Mouse (Mus musculus) embryonic facial prominence, embryonic 13.5 days (tissue): ENCODE results near the gene Ntng2. TPM values are rescaled to one million over a fixed set of nuclear protein-coding genes. Genes with fewer than 3 reads are reported as not detected.

Source experiments
- ATAC-seq: fragments of 200-750 bp; cut with Nextera tagmentation; 2 replicates; pipeline ENCODE4 v1.8.0; 2017; ENCODE audit warnings: low read depth; ENCODE audit not compliant: insufficient number of reproducible peaks, insufficient read depth, low FRiP score, low TSS enrichment
- H3K27ac ChIP-seq: fragments of 300-500 bp; sonication (generic); 2 replicates; pipeline ENCODE4 v1.5.1; 2015; ENCODE audit warnings: moderate library complexity, mild to moderate bottlenecking, inconsistent platforms
- H3K27me3 ChIP-seq: fragments of 300-500 bp; sonication (generic); 2 replicates; pipeline ENCODE4 v1.6.1; 2015; ENCODE audit warnings: mild to moderate bottlenecking, inconsistent platforms
- H3K36me3 ChIP-seq: fragments of 300-500 bp; sonication (generic); 2 replicates; pipeline ENCODE4 v1.6.1; 2015; ENCODE audit warnings: mild to moderate bottlenecking, inconsistent platforms
- H3K4me1 ChIP-seq: fragments of 300-500 bp; sonication (generic); 2 replicates; pipeline ENCODE4 v1.6.1; 2015; ENCODE audit warnings: inconsistent platforms
- H3K4me2 ChIP-seq: fragments of 300-500 bp; sonication (generic); 2 replicates; pipeline ENCODE4 v1.6.1; 2015; ENCODE audit warnings: moderate library complexity, mild to moderate bottlenecking, inconsistent platforms
- H3K4me3 ChIP-seq: fragments of 300-500 bp; sonication (generic); 2 replicates; pipeline ENCODE4 v1.5.1; 2015; ENCODE audit warnings: mild to moderate bottlenecking, inconsistent platforms
- H3K9ac ChIP-seq: fragments of 300-500 bp; sonication (generic); 2 replicates; pipeline ENCODE4 v1.6.1; 2015; ENCODE audit warnings: mild to moderate bottlenecking, inconsistent platforms
- H3K9me3 ChIP-seq: fragments of 300-500 bp; sonication (generic); 2 replicates; pipeline ENCODE4 v1.6.1; 2016; ENCODE audit warnings: inconsistent platforms
- WGBS: fragments of 180-500 bp; shearing (Covaris S2); methylation state at CpG from one replicate; pipeline ENCODE4 v1.1.7; 2015; ENCODE audit warnings: mixed read lengths; 5-methylcytosine and 5-hydroxymethylcytosine counted together
- polyA plus RNA-seq: library from polyadenylated mRNA; unstranded; fragments of >200 nt; fragmentation: Nextera tagmentation; extraction: Ambion mirVana; gene quantifications from 2 replicates; pipeline ENCODE4 v1.2.1, GENCODE M21; 2015

The Ntng2 gene
- polyA plus RNA-seq, result 0.89 and 1.0 TPM in 2 replicates

DNA sequence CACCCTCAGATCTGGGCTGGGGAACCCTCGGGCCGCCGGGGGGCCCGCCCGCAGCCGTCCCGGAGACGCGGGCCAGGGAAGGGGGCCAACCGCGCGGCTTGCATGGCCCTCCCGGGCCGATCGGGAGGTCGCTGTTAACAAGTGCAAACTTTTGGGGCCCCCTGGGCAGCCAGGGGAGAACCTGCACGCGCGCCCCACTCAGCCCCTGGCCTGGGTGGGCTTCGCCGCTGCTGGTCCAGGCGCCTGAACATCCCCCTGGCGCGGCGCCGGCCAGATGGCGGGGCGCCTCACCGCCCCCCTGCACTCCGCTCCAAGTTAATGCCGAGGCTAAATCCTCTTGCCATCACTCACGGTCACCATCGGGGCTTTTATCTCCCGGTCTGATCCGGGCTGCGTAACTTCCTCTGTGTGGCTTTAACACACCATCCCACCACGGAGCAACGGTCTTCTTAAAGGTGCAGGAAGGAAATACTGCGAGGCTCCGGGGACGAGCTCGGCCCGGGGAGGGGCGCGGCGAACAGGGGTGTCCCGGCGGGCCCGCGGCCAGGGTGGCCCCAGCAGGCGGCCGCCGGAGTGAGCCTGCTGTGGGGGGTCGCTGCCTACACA lies at the start of gene Ntng2:
TSS of gene Ntng2 (minus strand) at position 407 of the 606 bp plus-strand sequence.
- H3K36me3 ChIP-seq, result no peaks in the 10 kb centered on the region
- peak; percentile 7; the same call in 1 of the 2 replicates for ATAC-seq
- peak within 1 kb of the TSS; percentile 64 for H3K4me3 ChIP-seq
- peaks cover 100% of the 10 kb centered on the region for H3K27me3 ChIP-seq
- no peak within 1 kb of the TSS for H3K27ac ChIP-seq
- peak within 1 kb of the TSS; percentile 72 for H3K9ac ChIP-seq
- peaks cover 38% of the 10 kb centered on the region for H3K4me1 ChIP-seq
- under 1% methylated on average over 44 of the region's 54 CpGs for WGBS
- peak within 1 kb of the TSS; percentile 99 for H3K4me2 ChIP-seq
- no peaks in the 10 kb centered on the region for H3K9me3 ChIP-seq

DNA sequence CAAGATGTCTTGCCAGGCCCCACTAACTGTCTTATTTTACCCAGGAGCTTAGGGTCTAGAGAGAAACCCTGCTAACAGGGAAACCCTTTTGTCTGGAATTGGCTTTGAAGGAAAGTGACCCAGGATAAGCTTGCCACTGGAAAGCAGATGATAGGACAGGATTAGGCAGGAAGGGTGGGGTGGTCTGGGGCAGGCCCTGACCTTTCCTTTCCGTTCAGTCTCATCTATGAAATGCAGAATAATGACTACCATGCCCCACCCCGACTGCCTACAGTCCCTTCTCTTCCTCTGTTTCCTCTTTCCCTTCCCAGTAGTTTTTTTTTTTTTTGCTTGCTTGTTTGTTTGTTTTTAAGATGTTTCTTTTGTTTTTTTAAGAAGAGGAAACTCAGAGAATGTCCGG lies 42.8 kb upstream of the Ntng2 start:
- WGBS, result 48% methylated on average over 3 of the region's 3 CpGs

DNA sequence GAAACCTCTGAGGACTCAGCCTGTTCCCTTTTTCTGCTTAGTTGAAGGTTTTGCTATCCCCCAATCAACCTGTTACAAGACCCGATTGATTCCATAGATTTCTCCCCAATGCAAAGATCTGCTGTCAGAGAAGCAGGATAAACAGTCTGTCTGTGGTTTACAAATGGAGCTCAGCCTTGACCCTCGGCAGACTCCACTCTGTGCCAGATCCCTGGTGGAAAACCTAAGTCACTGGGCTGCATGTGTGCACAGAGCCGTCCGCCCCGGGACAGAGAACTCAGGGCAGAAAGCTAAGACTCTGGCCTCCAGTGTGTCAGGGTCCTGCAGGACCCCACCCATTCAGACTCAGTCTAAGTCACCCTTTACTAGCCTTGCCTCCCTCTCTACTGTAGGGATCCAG lies 34.8 kb upstream of the Ntng2 start:
- no peak for ATAC-seq
- Histone ChIP-seq H3K4me3 (no peak overlapping the region), H3K27me3 (no peaks in the 10 kb centered on the region), H3K4me2 (no peak overlapping the region), H3K27ac (no peak overlapping the region), H3K9me3 (no peaks in the 10 kb centered on the region), H3K9ac (no peak overlapping the region), H3K36me3 (no peaks in the 10 kb centered on the region), H3K4me1 (no peaks in the 10 kb centered on the region)
- WGBS, result 70% methylated on average over 5 of the region's 5 CpGs

More for the DNA sequence above, 42.8 kb upstream of the Ntng2 start:
- Histone ChIP-seq H3K36me3 (no peaks in the 10 kb centered on the region), H3K27ac (no peak overlapping the region), H3K9me3 (peaks cover 7% of the 10 kb centered on the region), H3K4me2 (no peak overlapping the region), H3K4me3 (no peak overlapping the region), H3K9ac (no peak overlapping the region), H3K27me3 (no peaks in the 10 kb centered on the region), H3K4me1 (no peaks in the 10 kb centered on the region)
- ATAC-seq, result no peak

DNA sequence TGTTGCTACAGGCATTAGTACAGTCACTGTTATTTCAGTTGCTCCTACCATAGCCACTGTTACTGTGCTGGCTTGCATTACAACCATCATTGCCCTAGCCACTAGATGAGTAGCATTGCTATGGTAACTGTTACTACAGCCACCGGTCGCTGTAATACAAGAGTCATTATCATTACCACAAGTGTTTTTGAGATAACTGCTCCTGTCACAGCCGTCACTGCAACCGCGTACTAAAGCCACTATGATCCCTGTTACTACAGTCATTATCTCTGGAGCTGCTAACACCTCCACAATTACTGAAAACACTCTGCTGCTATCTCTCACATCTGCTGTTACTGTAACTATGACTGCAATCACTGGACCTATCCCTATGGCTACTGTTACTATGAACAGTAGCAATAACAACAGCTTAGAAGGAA lies 24.9 kb upstream of the Ntng2 start:
- WGBS, result 73% methylated on average over 5 of the region's 5 CpGs
- H3K27me3 ChIP-seq, result no peaks in the 10 kb centered on the region
- no peak overlapping the region for H3K27ac ChIP-seq
- ATAC-seq, result no peak
- no peak overlapping the region for H3K4me3 ChIP-seq
- no peaks in the 10 kb centered on the region for H3K9me3 ChIP-seq
- no peaks in the 10 kb centered on the region for H3K4me1 ChIP-seq
- no peak overlapping the region for H3K9ac ChIP-seq
- H3K4me2 ChIP-seq, result no peak overlapping the region
- no peaks in the 10 kb centered on the region for H3K36me3 ChIP-seq

- H3K9ac ChIP-seq, result no peak overlapping the region
- H3K27ac ChIP-seq, result no peak overlapping the region
- no peaks in the 10 kb centered on the region; the same call in 1 of the 2 replicates for H3K27me3 ChIP-seq
- no peak overlapping the region for H3K4me2 ChIP-seq
- no peak overlapping the region for H3K4me3 ChIP-seq
- H3K9me3 ChIP-seq, result no peaks in the 10 kb centered on the region
- no peak for ATAC-seq
- H3K36me3 ChIP-seq, result no peaks in the 10 kb centered on the region
- WGBS, result 60% methylated on average over 7 of the region's 7 CpGs
- no peaks in the 10 kb centered on the region for H3K4me1 ChIP-seq
Measured at GRCm38 (mm10) chr2:29271803-29272518, 19.2 kb upstream of the Ntng2 start.

- Histone ChIP-seq H3K9ac (no peak overlapping the region), H3K9me3 (no peaks in the 10 kb centered on the region), H3K4me2 (no peak overlapping the region), H3K27ac (no peak overlapping the region), H3K4me3 (no peak overlapping the region), H3K36me3 (no peaks in the 10 kb centered on the region), H3K4me1 (no peaks in the 10 kb centered on the region), H3K27me3 (no peaks in the 10 kb centered on the region; the same call in 1 of the 2 replicates)
- 61% methylated on average over 7 of the region's 7 CpGs for WGBS
- no peak for ATAC-seq
Measured at GRCm38 (mm10) chr2:29271098-29271497, 18.3 kb upstream of the Ntng2 start.

GRCm38 (mm10) chr2:29266810-29267209 lies 14.0 kb upstream of the Ntng2 start:
- Histone ChIP-seq H3K27ac (no peak overlapping the region), H3K36me3 (no peaks in the 10 kb centered on the region), H3K9ac (no peak overlapping the region), H3K4me3 (no peak overlapping the region), H3K9me3 (no peaks in the 10 kb centered on the region), H3K4me2 (no peak overlapping the region), H3K4me1 (no peaks in the 10 kb centered on the region), H3K27me3 (peaks cover 8% of the 10 kb centered on the region; the same call in 1 of the 2 replicates)
- 18% methylated on average over 4 of the region's 4 CpGs for whole genome bisulfite sequencing
- no peak for ATAC-seq

GRCm38 (mm10) chr2:29262436-29262915 lies 9.7 kb upstream of the Ntng2 start:
- ATAC-seq, result no peak
- no peak overlapping the region for H3K4me2 ChIP-seq
- no peaks in the 10 kb centered on the region for H3K4me1 ChIP-seq
- 71% methylated on average over 6 of the region's 6 CpGs for WGBS
- H3K9ac ChIP-seq, result no peak overlapping the region
- H3K4me3 ChIP-seq, result no peak overlapping the region
- no peak overlapping the region for H3K27ac ChIP-seq
- H3K36me3 ChIP-seq, result no peaks in the 10 kb centered on the region
- H3K9me3 ChIP-seq, result no peaks in the 10 kb centered on the region
- peaks cover 31% of the 10 kb centered on the region for H3K27me3 ChIP-seq

DNA sequence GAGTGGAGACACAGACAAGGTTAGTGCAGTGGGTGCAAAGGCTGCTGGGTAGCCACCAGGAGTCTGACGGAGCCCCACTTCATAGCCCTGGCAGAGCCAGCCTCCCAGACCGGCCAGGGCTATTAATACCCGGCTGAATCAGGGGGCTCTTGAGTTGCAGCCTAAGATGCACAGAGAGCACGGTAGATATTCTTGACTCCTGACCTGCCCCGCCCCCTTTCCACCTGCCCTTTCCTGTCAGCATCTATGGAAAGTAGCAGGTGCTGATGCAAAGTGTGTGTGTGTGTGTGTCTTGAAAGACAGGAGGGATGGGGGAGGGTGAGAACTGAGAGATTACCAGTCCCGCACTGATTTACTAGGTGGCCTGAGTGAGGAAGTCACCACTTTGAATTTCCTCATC lies 8.3 kb upstream of the Ntng2 start:
- no peak overlapping the region for H3K9ac ChIP-seq

DNA sequence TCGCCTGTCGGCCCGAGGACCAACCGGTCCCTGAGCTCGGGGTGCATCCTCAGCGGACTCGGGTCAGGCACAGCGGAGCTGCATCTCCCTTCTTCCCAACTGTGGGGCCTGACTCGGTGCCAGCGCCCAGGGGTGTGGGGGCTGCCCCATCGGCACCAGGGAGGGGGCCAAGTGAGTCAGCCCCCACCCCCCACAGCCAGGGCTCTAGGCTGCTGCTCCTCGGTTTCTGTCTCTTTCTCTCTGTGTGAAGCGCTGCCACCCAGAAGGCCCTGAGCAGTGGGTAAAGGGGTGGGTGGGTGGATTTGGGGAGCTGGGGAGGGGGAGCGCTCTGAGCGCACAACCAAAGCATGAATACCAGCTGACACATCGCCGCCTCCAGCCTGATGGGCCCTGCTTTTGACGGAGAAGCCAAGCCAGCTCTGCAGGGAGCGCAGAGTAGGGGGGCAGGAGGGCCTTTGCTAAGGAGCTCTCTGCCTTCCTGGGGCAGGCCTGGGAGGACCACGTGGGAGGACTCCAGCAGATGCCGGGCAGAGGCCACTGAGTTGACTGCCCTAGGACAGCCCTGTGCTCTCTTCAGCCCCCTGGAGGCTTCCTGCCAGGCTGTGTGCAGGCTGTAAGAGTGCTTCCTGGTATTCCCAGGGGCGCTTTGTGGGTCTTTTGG lies 530 bp upstream of the Ntng2 start:
- H3K27ac ChIP-seq, result no peak overlapping the region
- peaks cover 98% of the 10 kb centered on the region for H3K27me3 ChIP-seq
- H3K9ac ChIP-seq, result peak overlapping the region; percentile 72
- peak; percentile 34 for ATAC-seq
- peak overlapping the region; percentile 99 for H3K4me2 ChIP-seq
- H3K9me3 ChIP-seq, result no peaks in the 10 kb centered on the region
- no peaks in the 10 kb centered on the region for H3K36me3 ChIP-seq
- peaks cover 38% of the 10 kb centered on the region for H3K4me1 ChIP-seq
- 4% methylated on average over 20 of the region's 22 CpGs for WGBS
- H3K4me3 ChIP-seq, result peak overlapping the region; percentile 64

More for the DNA sequence above, 8.3 kb upstream of the Ntng2 start:
- Histone ChIP-seq H3K27ac (no peak overlapping the region), H3K4me1 (no peaks in the 10 kb centered on the region), H3K36me3 (no peaks in the 10 kb centered on the region), H3K27me3 (peaks cover 45% of the 10 kb centered on the region), H3K4me3 (no peak overlapping the region), H3K4me2 (no peak overlapping the region), H3K9me3 (no peaks in the 10 kb centered on the region)
- ATAC-seq, result no peak
- WGBS, result 62% methylated on average over 6 of the region's 6 CpGs

GRCm38 (mm10) chr2:29252059-29252598 lies 676 bp downstream of the Ntng2 start:
- H3K4me2 ChIP-seq, result peak overlapping the region; percentile 99
- H3K27ac ChIP-seq, result no peak overlapping the region
- peak overlapping the region; percentile 64 for H3K4me3 ChIP-seq
- H3K9me3 ChIP-seq, result no peaks in the 10 kb centered on the region
- ATAC-seq, result no peak
- peaks cover 38% of the 10 kb centered on the region for H3K4me1 ChIP-seq
- H3K27me3 ChIP-seq, result peaks cover 100% of the 10 kb centered on the region
- H3K36me3 ChIP-seq, result no peaks in the 10 kb centered on the region
- under 1% methylated on average over 49 of the region's 49 CpGs for WGBS
- H3K9ac ChIP-seq, result peak overlapping the region; percentile 72
